8 mouse cellular contexts compared by ENCODE assay signal in genomic region chr11:19924757-19925148, GRCm38 (mm10). TPM values are rescaled to one million over a fixed set of nuclear protein-coding genes. Genes with fewer than 3 reads are reported as not detected.
A peak's percentile ranks its signal among the peaks of the same experiment; 100 is the strongest.
DNase-seq lines count a peak whose midpoint lies in the region; ATAC-seq and TF ChIP-seq lines count a peak whose summit lies in the region.

No protein-coding gene starts in this region.

- peak overlapping the region; percentile 100 for H3K4me3 ChIP-seq in E14TG2a.4 (replicated peaks; ENCODE audit: low read length)
- peak overlapping the region; percentile 94 for H3K4me3 ChIP-seq in embryonic facial prominence, embryonic 15.5 days (replicated peaks)
- H3K4me3 ChIP-seq in hindbrain, embryonic 13.5 days = peak overlapping the region; percentile 93
- peak overlapping the region; percentile 81 for H3K4me3 ChIP-seq in liver, embryonic 15.5 days (replicated peaks)

- intact Hi-C loops in heart, postnatal 10 days (cut with DNase I) = loop anchor here (2.0 to 5.0 kb wide), 3 partner anchors 48 to 283 kb away; partner anchors contain the start of gene Actr2

- no peaks in the 10 kb centered on the region for H3K27me3 ChIP-seq in E14TG2a.4 (ENCODE audit: insufficient read depth, low read length)
- no peaks in the 10 kb centered on the region for H3K27me3 ChIP-seq in embryonic facial prominence, embryonic 15.5 days
- H3K27me3 ChIP-seq in hindbrain, embryonic 13.5 days = no peaks in the 10 kb centered on the region
- no peaks in the 10 kb centered on the region for H3K27me3 ChIP-seq in liver, embryonic 15.5 days

- peaks cover 70% of the 10 kb centered on the region for H3K4me1 ChIP-seq in E14TG2a.4 (replicated peaks; ENCODE audit: low read depth, low read length)
- peaks cover 29% of the 10 kb centered on the region for H3K4me1 ChIP-seq in embryonic facial prominence, embryonic 15.5 days
- H3K4me1 ChIP-seq in hindbrain, embryonic 13.5 days (replicated peaks) = peaks cover 26% of the 10 kb centered on the region
- peaks cover 68% of the 10 kb centered on the region for H3K4me1 ChIP-seq in liver, embryonic 15.5 days (replicated peaks)

- ATAC-seq in embryonic facial prominence, embryonic 15.5 days (ENCODE audit: insufficient number of reproducible peaks, low FRiP score, low TSS enrichment, low read depth) = no peak
- peak; percentile 31 for ATAC-seq in hindbrain, embryonic 13.5 days (ENCODE audit: low FRiP score)
- ATAC-seq in liver, embryonic 15.5 days (ENCODE audit: insufficient read depth) = no peak; the same call in 1 of the 2 replicates

- no peak for TF ChIP-seq CTCF in E14TG2a.4 (conservative IDR thresholded peaks at IDR 0.05; ENCODE audit: low read length)

- H3K27ac ChIP-seq in embryonic facial prominence, embryonic 15.5 days (replicated peaks) = peak overlapping the region; percentile 96
- H3K27ac ChIP-seq in hindbrain, embryonic 13.5 days = peak overlapping the region; percentile 97
- H3K27ac ChIP-seq in liver, embryonic 15.5 days (replicated peaks) = peak overlapping the region; percentile 90

- peak; percentile 36 for DNase-seq in heart, adult 8-10 months (ENCODE audit: low spot score)
- DNase-seq in heart, postnatal 10 days = no peak
- peak; percentile 36 for DNase-seq in right cerebral cortex, postnatal 25 days
- DNase-seq in cerebellum, adult 11-12 months = no peak

- peak overlapping the region; percentile 82 for H3K4me2 ChIP-seq in embryonic facial prominence, embryonic 15.5 days (replicated peaks)
- peak overlapping the region; percentile 65 for H3K4me2 ChIP-seq in hindbrain, embryonic 13.5 days
- peak overlapping the region; percentile 92 for H3K4me2 ChIP-seq in liver, embryonic 15.5 days

- peak overlapping the region; percentile 86 for H3K9ac ChIP-seq in embryonic facial prominence, embryonic 15.5 days
- H3K9ac ChIP-seq in hindbrain, embryonic 13.5 days = peak overlapping the region; percentile 94
- H3K9ac ChIP-seq in liver, embryonic 15.5 days = peak overlapping the region; percentile 77

- peaks cover 32% of the 10 kb centered on the region for H3K36me3 ChIP-seq in E14TG2a.4 (ENCODE audit: insufficient read depth, low read length)
- no peaks in the 10 kb centered on the region for H3K36me3 ChIP-seq in embryonic facial prominence, embryonic 15.5 days
- H3K36me3 ChIP-seq in hindbrain, embryonic 13.5 days = no peaks in the 10 kb centered on the region
- no peaks in the 10 kb centered on the region for H3K36me3 ChIP-seq in liver, embryonic 15.5 days (replicated peaks)

- WGBS in embryonic facial prominence, embryonic 15.5 days = 1% methylated on average over 29 of the region's 29 CpGs
- WGBS in hindbrain, embryonic 13.5 days = under 1% methylated on average over 29 of the region's 29 CpGs
- 0% methylated on average over 29 of the region's 29 CpGs for WGBS in liver, embryonic 15.5 days (ENCODE audit: insufficient replicate concordance)

- H3K9me3 ChIP-seq in E14TG2a.4 (ENCODE audit: low read length) = no peaks in the 10 kb centered on the region
- H3K9me3 ChIP-seq in embryonic facial prominence, embryonic 15.5 days (replicated peaks) = no peaks in the 10 kb centered on the region
- H3K9me3 ChIP-seq in hindbrain, embryonic 13.5 days = no peaks in the 10 kb centered on the region
- no peaks in the 10 kb centered on the region for H3K9me3 ChIP-seq in liver, embryonic 15.5 days (replicated peaks)

RNA-seq across cellular contexts. Expression of gene Spred2, which starts 0.6 kb away (rescaled TPM):
- 10 to 100 TPM; 17.0 to 20.7 (median 20.0) TPM for total RNA-seq in heart, adult 8-10 months (2022)
- 10 to 100 TPM; 28.4 to 33.4 TPM for total RNA-seq in heart, postnatal 10 days (2021)
- polyA plus RNA-seq in embryonic facial prominence, embryonic 15.5 days (2015; fragmentation: Nextera tagmentation; extraction: Ambion mirVana) = 8.5 and 9.7 TPM in 2 replicates
- 6.0 and 6.1 TPM in 2 replicates for polyA plus RNA-seq in hindbrain, embryonic 13.5 days (2015; fragmentation: Nextera tagmentation; extraction: Ambion mirVana)
- 1.3 and 1.5 TPM in 2 replicates for polyA plus RNA-seq in liver, embryonic 15.5 days (2015; fragmentation: Nextera tagmentation; extraction: Ambion mirVana)

Comparison
In these comparisons a context has a peak if more than half of its experiments do, and no peak if none do; other contexts are left out.
1. DNase-seq: peak in heart, adult 8-10 months (single experiment) and right cerebral cortex, postnatal 25 days (single experiment); none in heart, postnatal 10 days (0 of 2) and cerebellum, adult 11-12 months (single experiment).
2. Peak in every context shown above with its lines, with median percentiles within 50 percentile points of each other: H3K4me3 ChIP-seq, H3K27ac ChIP-seq, H3K4me2 ChIP-seq and H3K9ac ChIP-seq.